Mouse (Mus musculus): ENCODE measurements around the gene Sgo2a.
"Not testable (repeated sequence)": the region's sequence is repeated elsewhere in the genome, so short reads cannot be mapped to it uniquely, and the experiment has no call there.

The Sgo2a gene

DNA sequence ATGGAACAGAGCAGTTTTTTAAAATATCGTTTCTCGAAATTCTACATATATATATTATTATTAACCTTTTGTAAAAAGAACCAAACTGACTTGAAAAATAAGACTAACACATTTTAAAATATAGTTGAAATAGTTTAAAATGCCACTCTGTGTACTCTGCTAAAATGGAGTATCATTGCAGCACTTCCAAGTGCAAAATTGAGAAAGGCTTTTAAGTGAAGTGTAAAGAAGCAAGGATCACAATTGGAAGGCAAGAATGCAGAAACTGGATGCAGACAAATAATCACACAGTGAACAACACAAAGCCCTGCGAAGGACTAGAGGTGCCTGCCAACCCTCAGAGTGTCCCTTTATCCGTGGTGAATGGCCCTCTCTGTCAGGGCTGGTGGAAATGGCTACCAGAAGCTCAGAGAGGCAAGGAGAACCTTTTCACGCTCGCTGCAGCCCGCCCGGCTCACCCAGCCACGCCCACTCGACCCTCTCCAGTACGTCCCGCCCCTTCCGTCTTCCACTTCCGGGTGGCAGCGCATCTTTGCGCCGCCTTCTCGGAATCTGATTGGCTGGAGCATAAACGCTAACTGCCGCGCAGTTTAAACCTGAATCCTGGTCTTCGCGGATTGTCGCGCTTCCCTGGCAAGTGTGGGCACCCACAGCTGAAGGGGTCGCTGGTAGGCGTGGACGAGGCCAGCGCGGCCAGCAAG lies at the start of gene Sgo2a:
TSS of gene Sgo2a (plus strand) at position 540 of the 701 bp plus-strand sequence.
- peak; percentile 73 for DNase-seq (ENCODE audit: low spot score)

DNA sequence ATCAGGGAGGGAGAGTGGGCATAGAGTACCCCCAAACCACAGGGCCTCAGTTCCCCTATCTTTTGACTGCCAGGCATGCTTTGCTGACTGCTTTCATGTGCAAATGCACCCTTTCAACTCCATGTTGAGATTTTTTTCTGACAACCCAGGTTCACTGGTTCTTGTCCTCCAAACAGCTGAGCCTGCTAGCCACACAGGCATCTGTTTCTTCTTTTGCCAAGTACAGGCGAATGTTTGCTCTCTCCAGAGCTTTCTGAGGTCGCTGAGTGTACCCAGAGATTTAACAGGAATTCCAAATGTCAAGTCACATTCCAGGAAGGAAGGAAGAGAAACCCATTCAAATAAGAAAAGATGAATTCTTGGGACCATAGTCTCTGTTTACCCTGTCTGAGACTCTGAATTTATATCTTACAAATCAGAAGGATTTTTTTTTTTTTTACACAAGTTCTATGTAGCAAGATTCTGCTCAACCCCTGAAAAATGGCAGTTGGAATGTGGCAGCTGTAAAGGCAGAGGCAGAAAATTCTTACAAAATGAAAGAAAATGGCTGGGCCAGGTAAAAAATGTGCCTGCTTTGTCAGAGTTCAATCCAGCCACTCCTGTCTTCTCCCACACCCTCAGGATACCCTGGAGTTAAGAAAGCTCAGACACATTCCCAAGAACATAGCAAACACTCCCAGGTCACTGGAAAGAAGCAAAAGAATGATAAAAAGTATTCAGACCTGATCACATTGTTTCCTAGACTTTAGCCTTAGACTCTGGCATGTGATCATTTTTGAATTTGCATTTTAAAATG lies 48.0 kb upstream of the Sgo2a start:
- no peak for DNase-seq (ENCODE audit: low spot score)

DNA sequence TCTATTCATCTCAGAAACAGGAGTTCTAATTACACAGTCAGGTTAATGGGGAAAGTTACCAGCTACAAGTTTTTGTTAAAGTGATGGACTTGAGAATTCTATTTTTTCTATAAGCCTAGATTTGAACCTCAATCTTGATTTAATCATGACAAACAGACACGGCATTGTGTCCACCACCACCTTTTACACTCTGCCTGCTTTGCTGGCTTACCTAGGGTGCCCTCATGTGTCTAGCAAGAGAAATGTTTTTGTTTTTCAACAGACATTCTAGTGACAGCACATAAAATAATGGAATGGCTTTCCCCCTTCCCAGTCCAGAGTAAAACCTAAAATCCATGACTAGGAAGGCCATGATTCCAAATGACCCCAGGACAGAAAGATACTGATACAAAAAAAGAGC lies 46.6 kb upstream of the Sgo2a start:
- no peak for DNase-seq (ENCODE audit: low spot score)

DNA sequence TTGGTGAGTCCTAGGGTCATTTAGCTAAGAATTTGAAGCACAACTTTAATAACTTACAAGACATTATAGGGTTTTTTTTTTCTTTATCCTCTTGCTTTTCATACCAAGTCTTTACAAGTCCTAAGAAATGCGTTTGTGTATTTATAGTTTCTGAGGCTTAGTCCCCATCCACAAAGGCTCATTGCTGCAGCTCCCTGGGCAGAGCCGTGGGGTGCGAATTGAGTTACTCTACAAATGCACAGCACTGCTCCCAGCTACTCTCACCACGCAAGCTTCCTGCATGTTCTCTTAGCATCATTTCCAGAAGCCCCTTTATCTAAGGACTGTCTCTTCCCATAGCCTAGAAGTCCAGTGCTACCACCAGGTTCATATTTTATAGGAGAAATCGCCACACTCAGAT lies 46.1 kb upstream of the Sgo2a start:
- DNase-seq (ENCODE audit: low spot score), result no peak

DNA sequence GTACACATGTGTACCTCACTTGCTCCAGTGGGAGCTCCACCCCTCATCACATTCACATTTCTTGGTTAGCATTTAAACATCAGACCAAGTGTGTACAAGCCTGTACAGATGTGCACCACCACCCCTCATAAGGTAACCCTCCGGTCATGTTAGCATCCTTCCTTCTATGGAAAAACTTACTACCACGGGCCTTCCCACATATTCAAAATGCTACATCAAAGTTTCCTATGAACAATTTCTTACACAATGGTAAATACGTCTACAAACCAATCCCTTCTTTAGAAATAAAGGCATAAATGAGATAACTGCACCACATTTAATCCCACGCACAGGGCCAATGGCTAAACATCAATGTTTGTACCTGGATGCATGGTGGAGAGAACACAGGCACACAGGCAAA lies 43.3 kb upstream of the Sgo2a start:
- DNase-seq (ENCODE audit: low spot score), result no peak

DNA sequence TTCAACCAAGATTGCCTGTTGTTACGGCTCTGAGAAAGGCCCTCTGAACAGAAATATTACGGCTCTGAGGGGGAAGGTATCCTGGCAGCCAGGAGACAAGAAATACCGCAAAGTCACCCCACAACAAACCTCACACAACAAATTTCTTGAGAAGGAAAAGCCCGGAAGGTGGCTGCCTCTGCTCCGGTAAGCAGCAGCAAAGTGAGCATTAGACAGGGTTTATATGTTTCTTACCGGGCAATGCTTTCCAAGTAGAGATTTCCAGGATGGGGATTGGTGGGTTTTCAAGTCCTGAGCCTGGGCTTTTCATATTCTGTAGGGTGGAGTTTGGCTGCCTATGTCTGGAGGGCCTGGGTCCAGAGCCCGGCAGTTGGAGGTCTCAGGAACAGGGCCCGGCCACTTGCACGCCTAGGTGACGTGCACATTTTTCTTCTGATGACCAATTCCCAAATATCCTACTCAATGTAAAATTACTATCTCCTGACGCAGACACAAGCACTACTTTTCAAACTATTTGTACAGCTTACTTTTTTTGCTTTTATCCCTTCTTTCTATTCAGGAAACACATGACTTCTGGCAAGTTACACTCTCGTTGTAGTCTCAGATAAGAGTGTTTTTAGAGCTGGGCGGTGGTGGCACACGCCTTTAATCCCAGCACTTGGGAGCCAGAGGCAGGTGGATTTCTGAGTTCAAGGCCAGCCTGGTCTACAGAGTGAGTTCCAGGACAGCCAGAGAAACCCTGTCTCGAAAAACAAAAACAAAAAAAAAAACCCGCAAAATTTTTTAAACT lies 42.0 kb upstream of the Sgo2a start:
- no peak for DNase-seq (ENCODE audit: low spot score)

DNA sequence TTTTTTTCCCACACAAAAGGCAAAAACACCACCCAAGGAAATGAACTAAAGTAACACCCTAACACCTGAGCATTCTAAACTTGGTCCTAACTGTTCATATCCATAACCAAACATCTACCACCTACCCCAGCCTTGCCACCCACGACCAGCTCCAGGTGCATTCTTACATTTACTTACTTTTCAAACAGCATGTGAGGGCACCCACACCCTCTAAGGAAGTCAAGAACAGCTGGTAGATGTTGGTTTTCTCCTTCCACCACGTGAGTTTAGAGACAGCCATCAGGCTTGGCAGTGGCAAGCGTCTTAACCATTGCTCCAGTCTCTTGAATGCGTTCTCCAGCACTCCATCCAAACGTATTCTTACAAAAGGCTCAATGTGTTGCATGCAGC lies 41.4 kb upstream of the Sgo2a start:
- DNase-seq (ENCODE audit: low spot score), result no peak

DNA sequence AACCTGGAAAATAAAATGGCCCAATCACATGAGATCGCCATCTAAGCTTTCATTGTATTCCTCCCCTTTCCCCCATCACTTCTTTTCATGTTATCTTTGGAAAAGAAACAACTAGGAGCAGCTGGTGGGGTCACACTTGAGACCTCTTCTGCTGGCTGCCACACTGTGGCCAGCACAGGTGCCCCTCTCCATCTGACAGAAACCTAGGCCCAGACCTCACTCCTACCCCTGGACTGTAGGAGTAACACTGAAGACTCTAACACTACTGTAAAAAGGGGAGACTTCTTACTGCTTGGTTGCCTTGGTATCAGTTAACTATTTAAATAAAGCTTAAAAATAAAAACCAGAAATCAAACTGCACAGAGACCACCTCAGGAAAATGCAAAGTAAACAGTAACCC lies 40.0 kb upstream of the Sgo2a start:
- no peak for DNase-seq (ENCODE audit: low spot score)

DNA sequence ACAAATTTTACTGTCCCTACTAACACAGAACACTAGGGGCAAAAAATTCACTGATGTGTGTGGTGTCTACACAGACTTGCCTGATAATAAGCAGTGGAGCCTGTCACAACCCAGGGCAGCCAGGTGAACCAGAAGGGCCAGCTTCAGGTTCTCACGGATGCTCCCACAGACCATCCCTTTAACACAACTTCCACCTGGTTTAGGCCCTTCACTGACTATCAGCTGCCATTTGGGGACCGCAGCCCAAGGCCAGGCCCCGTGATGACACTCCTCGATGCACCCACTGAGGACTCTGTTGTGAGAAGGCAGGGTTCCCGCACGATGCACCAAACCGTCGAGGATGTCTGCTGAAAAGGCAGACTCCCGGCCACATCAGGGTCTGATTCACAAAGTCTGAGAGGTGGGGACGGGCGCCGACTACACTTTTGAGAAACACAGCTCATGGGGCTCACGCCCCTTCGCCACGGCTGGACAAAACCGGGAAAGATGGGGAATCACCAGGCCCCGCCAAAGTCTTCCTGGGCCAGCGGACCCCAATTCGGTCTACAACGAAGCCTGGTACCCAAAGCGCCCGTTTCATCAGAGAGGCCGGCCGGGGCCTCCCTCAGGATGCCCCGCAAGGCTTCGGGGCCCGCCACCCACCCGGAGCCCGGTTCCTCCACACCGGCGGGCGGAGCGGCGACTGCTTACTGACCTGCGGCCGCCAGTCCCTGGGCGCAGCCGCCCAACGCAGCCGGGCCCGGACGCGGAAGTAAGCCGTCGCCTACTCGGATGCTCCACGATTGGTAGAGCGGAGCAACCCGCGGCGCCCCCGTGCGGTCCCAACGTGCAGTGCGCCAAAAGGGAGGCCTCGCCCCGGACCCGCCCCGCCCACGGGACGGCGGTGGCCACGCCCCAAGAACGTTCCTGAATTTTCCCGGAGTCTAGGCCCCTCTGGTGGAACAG lies 26.2 kb upstream of the Sgo2a start:
- DNase-seq (ENCODE audit: low spot score), result peak; percentile 89

DNA sequence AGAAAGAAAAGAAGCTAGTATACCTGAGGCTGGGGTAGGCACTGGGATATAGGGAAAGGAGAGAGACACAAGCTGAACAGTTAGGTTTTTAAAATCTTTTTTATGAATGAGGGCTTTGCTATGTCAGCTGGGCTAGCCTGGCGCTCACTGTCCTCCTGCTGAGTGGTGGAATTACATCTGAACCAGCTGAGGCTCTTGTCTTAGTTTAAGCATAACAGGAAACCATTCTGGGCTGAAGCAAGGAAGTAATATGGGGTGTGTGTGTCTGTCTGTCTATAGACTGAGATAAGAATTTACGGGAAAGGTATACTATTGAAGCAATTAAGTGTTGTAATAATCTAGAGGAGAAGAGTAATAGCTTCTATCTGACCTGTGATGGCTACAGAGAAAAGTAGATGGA lies 24.2 kb upstream of the Sgo2a start:
- DNase-seq (ENCODE audit: low spot score), result no peak

DNA sequence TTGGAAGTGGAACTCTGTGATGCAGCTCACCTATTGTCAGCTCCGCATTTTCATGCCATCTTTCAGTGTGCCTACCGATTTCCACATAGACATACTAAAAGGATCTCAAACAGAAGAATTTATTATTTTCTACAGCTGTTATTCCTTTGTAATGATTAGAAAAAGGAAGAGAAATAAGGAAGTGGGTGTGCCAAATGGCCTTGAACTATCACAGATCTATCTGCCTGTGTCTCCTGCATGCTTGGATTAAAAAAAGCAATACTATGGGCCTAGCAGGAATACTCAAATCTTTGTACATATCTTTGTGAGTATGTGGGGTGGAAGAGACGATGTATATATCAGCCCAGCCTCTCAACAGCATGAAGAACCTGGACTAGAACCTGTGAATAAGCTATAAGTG lies 18.9 kb upstream of the Sgo2a start:
- DNase-seq (ENCODE audit: low spot score), result no peak

DNA sequence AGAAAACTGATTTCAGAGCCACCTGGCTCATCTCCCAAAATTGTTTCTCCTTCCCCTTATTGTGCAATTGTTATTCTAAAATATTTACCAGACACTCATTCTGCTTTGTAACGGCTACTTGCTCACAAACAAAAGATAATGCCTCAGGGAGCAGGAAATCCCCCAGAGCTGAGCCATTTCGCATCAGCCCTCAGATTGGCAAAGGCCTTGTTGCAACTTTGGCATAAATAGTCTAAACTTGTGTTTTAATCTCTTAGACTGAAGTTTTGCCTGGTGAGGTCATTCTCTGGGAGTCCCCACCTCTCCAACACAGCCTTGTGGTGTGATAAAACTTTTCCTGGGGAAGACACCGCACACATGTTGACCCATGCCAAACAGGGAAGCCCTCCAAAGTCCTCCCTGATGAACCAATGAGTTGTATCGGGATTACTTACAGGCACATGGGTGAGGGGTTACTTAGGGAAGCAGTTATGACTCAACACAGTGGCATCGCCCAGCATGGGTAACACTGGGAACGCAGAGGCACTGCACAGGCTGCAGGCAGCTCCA lies 6.6 kb upstream of the Sgo2a start:
- DNase-seq (ENCODE audit: low spot score), result no peak

DNA sequence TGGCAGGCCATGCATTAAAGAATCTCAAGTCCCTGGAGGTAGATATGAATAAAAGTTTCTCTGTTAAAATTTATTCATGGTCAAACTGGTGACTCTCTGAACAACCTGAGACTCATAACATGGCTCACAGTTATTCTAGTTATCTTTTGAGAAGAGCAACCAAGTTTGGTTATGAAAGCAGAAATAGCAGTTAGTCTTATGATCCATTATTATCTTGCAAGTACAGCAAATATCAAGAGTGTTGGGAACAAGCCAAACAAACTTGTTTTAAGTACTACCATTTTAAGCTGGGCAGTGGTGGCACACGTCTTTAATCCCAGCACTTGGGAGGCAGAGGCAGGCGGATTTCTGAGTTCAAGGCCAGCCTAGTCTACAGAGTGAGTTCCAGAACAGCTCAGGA lies 4.5 kb upstream of the Sgo2a start:
- DNase-seq (ENCODE audit: low spot score), result no peak

DNA sequence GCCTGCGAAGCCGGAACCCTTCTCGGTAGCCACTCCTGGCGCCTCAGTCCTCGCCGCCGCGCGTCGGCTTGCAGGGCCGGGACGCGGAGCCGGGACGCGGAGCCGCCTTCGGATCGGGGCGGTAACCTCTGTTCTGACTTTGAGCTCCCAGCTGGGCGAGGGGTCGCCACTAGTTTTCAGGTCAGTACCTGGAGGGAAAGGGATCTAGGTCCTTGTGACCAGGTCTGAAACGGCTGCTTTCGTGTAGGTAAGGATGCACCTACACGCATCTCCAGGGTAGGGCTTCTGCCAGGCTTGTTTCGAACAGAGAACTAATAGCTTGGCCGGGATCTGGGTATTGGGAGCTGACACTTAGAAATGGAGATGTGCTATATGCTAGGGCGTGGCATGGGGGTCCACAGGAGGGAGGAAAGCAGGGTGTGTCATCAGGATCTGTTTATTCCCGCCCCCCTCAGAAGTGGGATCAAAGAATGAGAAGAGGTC lies 403 bp downstream of the Sgo2a start:
- no peak for DNase-seq (ENCODE audit: low spot score)

DNA sequence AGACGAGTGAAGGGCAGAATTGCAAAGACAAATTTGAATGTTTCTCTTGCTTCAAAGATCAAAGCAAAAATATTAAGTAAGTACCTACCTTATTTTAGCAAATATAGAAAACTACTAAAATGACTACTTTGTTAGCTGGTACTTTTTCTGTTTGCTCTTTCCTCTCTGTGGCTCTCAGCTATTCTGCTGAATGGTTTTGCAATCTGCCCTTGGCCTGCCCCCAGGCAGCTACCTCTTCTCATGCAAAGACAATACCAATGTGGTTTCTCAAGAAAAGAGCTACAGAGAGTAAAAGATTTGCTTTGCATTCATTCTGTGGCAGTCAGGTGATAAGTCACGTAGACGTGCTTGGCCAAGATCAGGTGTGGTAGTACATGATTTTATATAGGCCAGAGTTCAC lies 2.4 kb downstream of the Sgo2a start:
- no peak for DNase-seq (ENCODE audit: low spot score)

DNA sequence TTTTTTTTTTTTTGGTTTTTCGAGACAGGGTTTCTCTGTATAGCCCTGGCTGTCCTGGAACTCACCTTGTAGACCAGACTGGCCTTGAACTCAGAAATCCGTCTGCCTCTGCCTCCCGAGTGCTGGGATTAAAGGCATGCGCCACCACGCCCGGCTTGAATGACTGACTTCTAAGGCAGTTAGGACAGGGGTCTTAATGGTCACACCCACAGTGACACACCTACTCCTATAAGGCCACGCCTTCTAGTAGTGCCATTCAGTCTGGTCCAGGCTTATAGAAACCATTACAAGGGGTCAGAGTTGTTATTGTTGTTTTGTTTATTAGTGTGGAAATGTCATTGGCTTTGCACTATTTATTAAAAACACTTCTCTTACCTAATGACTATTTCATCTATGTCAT lies 10.6 kb downstream of the Sgo2a start:
- DNase-seq (ENCODE audit: low spot score), result not testable (repeated sequence)

DNA sequence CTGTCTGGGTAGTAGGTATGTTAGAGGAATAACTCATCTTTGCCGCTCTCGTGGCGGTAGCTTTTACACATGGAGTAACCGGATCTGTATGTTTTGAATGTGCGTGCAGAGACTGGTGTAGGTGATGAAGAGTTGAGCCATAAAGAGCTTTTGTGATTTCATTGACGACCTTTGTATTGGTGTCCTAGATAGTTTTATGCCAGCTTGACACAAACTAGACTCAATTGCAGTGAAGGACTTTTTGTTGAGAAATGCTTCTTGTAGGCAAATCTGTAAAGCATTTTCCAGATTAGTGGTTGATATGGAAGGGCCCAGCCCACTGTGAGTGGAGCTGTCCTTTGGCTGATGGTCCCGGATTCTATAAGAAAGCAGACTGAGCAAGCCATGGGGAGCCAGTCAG lies 23.1 kb downstream of the Sgo2a start, which contains the start of gene Kctd18:
TSS of gene Kctd18 (minus strand) at position 101 of the 400 bp plus-strand sequence.
- DNase-seq (ENCODE audit: low spot score), result no peak

DNA sequence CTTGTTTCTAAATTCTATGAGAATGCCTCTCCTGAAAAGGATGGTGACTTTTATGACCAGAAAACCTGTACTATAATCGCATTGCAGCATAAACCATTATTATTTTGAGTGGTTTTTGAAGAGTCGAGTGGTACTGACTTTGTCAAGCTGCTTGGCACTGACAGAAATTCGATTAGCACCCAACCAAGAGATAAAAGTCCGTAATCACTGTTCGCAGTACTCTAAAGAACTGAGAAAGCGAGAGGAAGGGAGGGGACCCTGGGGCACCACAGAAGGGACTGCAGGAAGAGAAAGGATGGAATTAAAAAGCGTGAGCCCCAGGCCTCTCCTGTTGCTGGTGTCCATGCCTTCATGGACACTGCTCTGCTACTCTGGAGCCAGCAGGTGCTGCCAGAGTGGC lies 31.9 kb downstream of the Sgo2a start:
- DNase-seq (ENCODE audit: low spot score), result no peak

DNA sequence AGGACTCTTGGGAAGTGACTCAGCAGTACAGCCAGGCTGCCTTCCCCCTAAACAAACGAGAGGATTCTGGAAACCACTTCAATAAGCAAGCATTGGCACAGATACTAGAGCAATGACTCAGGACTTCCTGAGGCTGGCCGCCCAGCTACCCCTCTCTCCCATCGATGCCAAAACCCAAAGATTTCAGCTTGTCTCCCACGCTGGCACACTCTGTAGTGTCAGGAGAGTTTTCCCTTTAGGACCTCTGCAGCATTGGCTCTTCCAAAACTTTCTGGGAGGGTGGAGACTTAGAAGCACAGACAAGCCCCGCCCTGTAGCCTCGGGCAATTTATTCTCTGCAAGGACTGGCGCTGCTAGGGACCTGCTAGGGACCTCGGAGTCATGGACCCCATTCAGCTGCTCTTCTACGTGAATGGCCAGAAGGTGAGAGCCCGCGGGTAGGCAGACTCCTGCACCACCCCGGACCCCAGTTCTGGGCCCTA lies 33.9 kb downstream of the Sgo2a start, which contains the start of gene Aox1:
TSS of gene Aox1 (plus strand) at position 296 of the 482 bp plus-strand sequence.
- no peak for DNase-seq (ENCODE audit: low spot score)

DNA sequence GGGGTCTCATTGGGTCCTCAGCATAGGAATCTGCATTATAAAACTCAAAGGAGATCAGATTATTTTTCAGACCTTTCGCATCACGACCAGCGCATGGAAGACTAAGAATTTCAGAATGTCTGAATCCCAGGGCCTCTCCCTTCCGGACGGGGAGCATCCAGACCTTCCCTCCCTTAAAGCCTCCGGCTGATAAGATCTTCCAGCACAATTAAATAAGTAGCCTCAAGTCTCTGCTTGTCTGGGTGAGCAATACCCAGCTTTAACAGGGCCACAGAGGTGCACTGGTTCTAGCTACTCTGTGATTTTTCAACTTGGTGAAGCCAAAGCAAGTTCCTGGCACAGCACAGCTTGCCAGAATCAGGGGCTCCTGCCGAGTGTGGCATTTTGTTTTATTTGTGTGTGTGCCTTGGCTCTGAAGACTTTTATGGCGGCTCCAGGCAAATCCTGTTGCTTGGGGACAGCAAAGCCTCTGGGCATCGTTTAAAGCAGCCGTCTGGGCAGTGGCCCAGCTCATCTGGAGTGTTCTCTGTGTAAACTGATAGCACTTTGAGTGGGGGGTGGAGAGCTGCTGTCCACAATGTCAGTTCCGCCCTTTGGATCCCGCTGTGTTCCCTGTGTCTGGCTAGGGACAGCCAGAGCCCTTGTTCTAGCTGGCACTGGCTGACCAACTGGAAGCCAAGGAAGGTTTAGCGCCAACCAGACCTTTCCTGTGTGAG lies 34.5 kb downstream of the Sgo2a start:
- peak; percentile 14 for DNase-seq (ENCODE audit: low spot score)
